Mouse (Mus musculus) forebrain, postnatal 0 days (tissue): ENCODE data around the gene Ube2h. TPM values are rescaled to one million over a fixed set of nuclear protein-coding genes. Genes with fewer than 3 reads are reported as not detected.
A peak's percentile ranks its signal among the peaks of the same experiment; 100 is the strongest.

Experiments
- ATAC-seq: fragments of 200-750 bp; cut with Nextera tagmentation; 2 replicates; pipeline ENCODE4 v1.8.0; 2017; ENCODE audit warnings: mild to moderate bottlenecking, moderate library complexity
- DNase-seq: peaks from one replicate; pipeline ENCODE4 v3.0.0-alpha.2; 2015
- H3K27ac ChIP-seq: fragments of 300-500 bp; sonication (generic); 2 replicates; pipeline ENCODE4 v1.5.1; 2014; ENCODE audit warnings: low read depth, mild to moderate bottlenecking, antibody characterized with exemption, low read length, moderate library complexity, mixed read lengths
- H3K27me3 ChIP-seq: fragments of 300-500 bp; sonication (generic); 2 replicates; pipeline ENCODE4 v1.6.1; 2014; ENCODE audit warnings: mild to moderate bottlenecking, low read length, mixed read lengths; ENCODE audit not compliant: insufficient read depth
- H3K36me3 ChIP-seq: fragments of 300-500 bp; sonication (generic); 2 replicates; pipeline ENCODE4 v1.6.1; 2014; ENCODE audit warnings: mild to moderate bottlenecking, moderate library complexity; ENCODE audit not compliant: insufficient read depth
- H3K4me1 ChIP-seq: fragments of 300-500 bp; sonication (generic); 2 replicates; pipeline ENCODE4 v1.6.1; 2014; ENCODE audit warnings: antibody characterized with exemption; ENCODE audit not compliant: insufficient read depth
- H3K4me2 ChIP-seq: fragments of 300-500 bp; sonication (generic); 2 replicates; pipeline ENCODE4 v1.6.1; 2014; ENCODE audit warnings: low read depth, mild to moderate bottlenecking, moderate library complexity
- H3K4me3 ChIP-seq: fragments of 300-500 bp; sonication (generic); 2 replicates; pipeline ENCODE4 v1.5.1; 2014; ENCODE audit warnings: low read depth, low read length, mixed read lengths
- H3K9ac ChIP-seq: fragments of 300-500 bp; sonication (generic); 2 replicates; pipeline ENCODE4 v1.6.1; 2014; ENCODE audit warnings: mild to moderate bottlenecking
- H3K9me3 ChIP-seq: fragments of 300-500 bp; sonication (generic); 2 replicates; pipeline ENCODE4 v1.6.1; 2016; ENCODE audit warnings: low read length
- CTCF ChIP-seq: sonication (generic); IDR thresholded peaks from 2 replicates; pipeline ENCODE4 v1.5.1; 2016; ENCODE audit warnings: antibody characterized with exemption, control low read depth, low read depth
- WGBS: fragments of 180-500 bp; shearing (Covaris S2); extraction: QIAGEN DNeasy Blood & Tissue Kit; methylation state at CpG from one replicate; pipeline ENCODE4 v1.1.7; 2014; 5-methylcytosine and 5-hydroxymethylcytosine counted together
- polyA plus RNA-seq: library from polyadenylated mRNA; unstranded; fragments of >200 nt; fragmentation: Nextera tagmentation; extraction: Ambion mirVana; gene quantifications from 2 replicates; pipeline ENCODE4 v1.2.1, GENCODE M21; 2015
- total RNA-seq: library from RNA; depleted of rRNA; stranded (reverse); fragments of >200 nt; gene quantifications from 2 replicates; pipeline ENCODE4 v1.2.3, GENCODE M21; 2014

Ube2h gene
- total and polyA plus RNA-seq, 2 experiments from 2014 or later = 37.7 to 42.7 TPM

GRCm38 (mm10) chr6:30226971-30227700 lies 77.2 kb downstream of the Ube2h start:
- Histone ChIP-seq H3K36me3 (peaks cover 3% of the 10 kb centered on the region; the same call in 1 of the 2 replicates), H3K27ac (no peak overlapping the region), H3K4me2 (no peak overlapping the region), H3K9me3 (no peaks in the 10 kb centered on the region), H3K9ac (no peak overlapping the region), H3K27me3 (no peaks in the 10 kb centered on the region), H3K4me1 (no peaks in the 10 kb centered on the region), H3K4me3 (no peak overlapping the region)
- no peak for TF ChIP-seq CTCF
- DNase-seq (no peak), ATAC-seq (no peak)
- 83% methylated on average over 7 of the region's 7 CpGs for WGBS

- ATAC-seq (no peak), DNase-seq (no peak)
- WGBS = 94% methylated on average over 1 of the region's 1 CpGs
- H3K4me1 ChIP-seq = no peaks in the 10 kb centered on the region
- no peaks in the 10 kb centered on the region for H3K9me3 ChIP-seq
- no peak overlapping the region for H3K4me2 ChIP-seq
- peaks cover 13% of the 10 kb centered on the region for H3K36me3 ChIP-seq
- no peak overlapping the region for H3K4me3 ChIP-seq
- H3K27me3 ChIP-seq = no peaks in the 10 kb centered on the region
- TF ChIP-seq CTCF = no peak
- no peak overlapping the region for H3K9ac ChIP-seq
- H3K27ac ChIP-seq = no peak overlapping the region
Observed at GRCm38 (mm10) chr6:30224693-30225092, 79.6 kb downstream of the Ube2h start.

- H3K27me3 ChIP-seq = no peaks in the 10 kb centered on the region
- no peaks in the 10 kb centered on the region for H3K4me1 ChIP-seq
- no peak overlapping the region for H3K9ac ChIP-seq
- no peak overlapping the region for H3K4me2 ChIP-seq
- WGBS = 26% methylated on average over 1 of the region's 1 CpGs
- H3K36me3 ChIP-seq = peaks cover 15% of the 10 kb centered on the region
- peak; percentile 87 for ATAC-seq
- no peaks in the 10 kb centered on the region for H3K9me3 ChIP-seq
- peak; percentile 65 for DNase-seq
- H3K27ac ChIP-seq = no peak overlapping the region
- H3K4me3 ChIP-seq = no peak overlapping the region
- no peak for TF ChIP-seq CTCF
Observed at GRCm38 (mm10) chr6:30222321-30222720, 82.0 kb downstream of the Ube2h start.

GRCm38 (mm10) chr6:30217581-30217980 lies 86.8 kb downstream of the Ube2h start:
- Histone ChIP-seq H3K36me3 (peaks cover 11% of the 10 kb centered on the region), H3K9me3 (no peaks in the 10 kb centered on the region), H3K4me3 (no peak overlapping the region), H3K9ac (no peak overlapping the region), H3K27me3 (no peaks in the 10 kb centered on the region), H3K27ac (no peak overlapping the region), H3K4me1 (no peaks in the 10 kb centered on the region), H3K4me2 (no peak overlapping the region)
- TF ChIP-seq CTCF = no peak
- DNase-seq (no peak), ATAC-seq (no peak)
- 93% methylated on average over 3 of the region's 3 CpGs for WGBS

GRCm38 (mm10) chr6:30212468-30212867 lies 91.9 kb downstream of the Ube2h start:
- H3K9me3 ChIP-seq = no peaks in the 10 kb centered on the region
- no peak overlapping the region for H3K4me3 ChIP-seq
- WGBS = 96% methylated on average over 8 of the region's 8 CpGs
- TF ChIP-seq CTCF = no peak
- H3K27ac ChIP-seq = no peak overlapping the region
- no peak overlapping the region for H3K9ac ChIP-seq
- H3K36me3 ChIP-seq = no peaks in the 10 kb centered on the region; the same call in 1 of the 2 replicates
- DNase-seq (no peak), ATAC-seq (no peak)
- H3K27me3 ChIP-seq = no peaks in the 10 kb centered on the region
- no peaks in the 10 kb centered on the region for H3K4me1 ChIP-seq
- H3K4me2 ChIP-seq = no peak overlapping the region

GRCm38 (mm10) chr6:30211641-30212455 lies 92.5 kb downstream of the Ube2h start:
- no peak overlapping the region for H3K4me3 ChIP-seq
- ATAC-seq (no peak), DNase-seq (no peak)
- H3K9me3 ChIP-seq = no peaks in the 10 kb centered on the region
- no peak overlapping the region for H3K9ac ChIP-seq
- H3K36me3 ChIP-seq = no peaks in the 10 kb centered on the region; the same call in 1 of the 2 replicates
- H3K4me2 ChIP-seq = no peak overlapping the region
- no peak for TF ChIP-seq CTCF
- no peak overlapping the region for H3K27ac ChIP-seq
- no peaks in the 10 kb centered on the region for H3K4me1 ChIP-seq
- 72% methylated on average over 16 of the region's 16 CpGs for WGBS
- no peaks in the 10 kb centered on the region for H3K27me3 ChIP-seq

GRCm38 (mm10) chr6:30210788-30211187 lies 93.6 kb downstream of the Ube2h start:
- Histone ChIP-seq H3K9ac (no peak overlapping the region), H3K4me1 (no peaks in the 10 kb centered on the region), H3K4me2 (no peak overlapping the region), H3K9me3 (no peaks in the 10 kb centered on the region), H3K36me3 (no peaks in the 10 kb centered on the region; the same call in 1 of the 2 replicates), H3K27me3 (no peaks in the 10 kb centered on the region), H3K4me3 (no peak overlapping the region), H3K27ac (no peak overlapping the region)
- TF ChIP-seq CTCF = peak; percentile 95
- peak; percentile 85 for ATAC-seq
- DNase-seq = peak; percentile 83
- 37% methylated on average over 5 of the region's 5 CpGs for WGBS
